Mouse (Mus musculus): ENCODE measurements at regions not wholly inside any gene's neighbourhood (a gene's known extent, or its start where the extent isn't known, plus 50 kb on each side); places are given as distances from the start of the nearest gene placed in this dataset.
A peak's percentile ranks its signal among the peaks of the same experiment; 100 is the strongest.

DNA sequence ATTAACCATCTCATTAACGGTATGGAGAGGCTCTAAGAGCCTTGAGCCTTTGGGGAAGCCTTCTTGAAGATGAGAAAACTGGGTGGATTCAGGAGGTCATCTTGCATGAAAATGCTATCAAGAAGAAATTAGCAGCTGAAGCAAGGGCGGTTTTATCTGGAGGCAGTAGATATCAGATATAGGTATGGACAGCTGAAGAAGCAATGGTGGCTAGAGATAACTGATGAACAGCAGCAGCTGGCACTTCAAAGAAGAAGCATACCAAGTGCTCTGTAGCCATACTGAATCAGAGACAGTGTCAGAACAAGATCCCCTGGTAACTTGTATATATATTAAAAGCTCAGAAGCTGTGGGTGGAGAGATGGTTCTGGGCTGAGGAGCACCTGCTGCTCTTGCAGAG, 73.2 kb downstream of the P2ry1 start:
- no peak overlapping the region for H3K4me2 ChIP-seq (ENCODE audit: low read depth, low read length)

GRCm38 (mm10) chr3:61089931-61090330, 87.3 kb downstream of the P2ry1 start:
- no peak for DNase-seq
- H3K9me3 ChIP-seq (ENCODE audit: low read length): no peaks in the 10 kb centered on the region
- no peak overlapping the region for H3K4me2 ChIP-seq (ENCODE audit: low read depth, low read length)
- H3K27ac ChIP-seq (ENCODE audit: low read depth): no peak overlapping the region
- H3K4me1 ChIP-seq (ENCODE audit: insufficient read depth): no peaks in the 10 kb centered on the region
- no peaks in the 10 kb centered on the region for H3K36me3 ChIP-seq (replicated peaks; ENCODE audit: insufficient read depth, low read length)
- H3K4me3 ChIP-seq (ENCODE audit: low read depth, low read length): no peak overlapping the region
- TF ChIP-seq EP300 (IDR thresholded peaks at IDR 0.05; ENCODE audit: low read depth): no peak
- TF ChIP-seq CTCF (IDR thresholded peaks at IDR 0.05; ENCODE audit: low read depth): no peak
- H3K9ac ChIP-seq (replicated peaks): no peak overlapping the region
- WGBS (ENCODE audit: insufficient replicate concordance): 80% methylated on average over 1 of the region's 1 CpGs
- no peak for ATAC-seq
- H3K27me3 ChIP-seq (ENCODE audit: insufficient read depth, low read length): no peaks in the 10 kb centered on the region

More for the DNA sequence above, 73.2 kb downstream of the P2ry1 start:
- Histone ChIP-seq H3K27me3 (ENCODE audit: insufficient read depth, low read length) (no peaks in the 10 kb centered on the region), H3K4me3 (ENCODE audit: low read depth, low read length) (no peak overlapping the region), H3K27ac (ENCODE audit: low read depth) (no peak overlapping the region), H3K9me3 (ENCODE audit: low read length) (no peaks in the 10 kb centered on the region), H3K36me3 (replicated peaks; ENCODE audit: insufficient read depth, low read length) (no peaks in the 10 kb centered on the region), H3K9ac (replicated peaks) (no peak overlapping the region), H3K4me1 (ENCODE audit: insufficient read depth) (no peaks in the 10 kb centered on the region)
- WGBS (ENCODE audit: insufficient replicate concordance): 43% methylated on average over 2 of the region's 2 CpGs
- ATAC-seq (no peak; the same call in 1 of the 2 replicates), DNase-seq (no peak)
- TF ChIP-seq CTCF (IDR thresholded peaks at IDR 0.05; ENCODE audit: low read depth) (no peak), EP300 (IDR thresholded peaks at IDR 0.05; ENCODE audit: low read depth) (peak; percentile 81)

DNA sequence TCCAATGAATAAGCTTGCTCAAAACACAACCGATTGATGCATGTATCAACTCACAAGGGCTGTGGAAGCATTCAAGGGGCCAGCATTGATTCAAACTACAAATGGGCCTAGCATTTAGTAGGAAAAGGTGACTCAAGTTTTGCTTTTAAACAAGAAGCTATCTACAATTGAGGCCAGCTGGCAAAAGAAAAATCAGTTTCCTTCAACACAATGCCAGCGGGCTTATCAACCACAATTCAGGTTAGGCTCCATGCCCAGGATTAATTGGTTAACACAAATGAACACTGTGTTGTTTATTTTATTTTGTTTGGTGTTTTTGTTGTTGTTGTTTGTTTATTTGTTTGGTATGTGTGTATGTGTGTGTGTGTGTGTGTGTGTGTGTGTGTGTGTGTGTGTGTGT, 89.4 kb downstream of the P2ry1 start:
- 79% methylated on average over 2 of the region's 2 CpGs for WGBS (ENCODE audit: insufficient replicate concordance)
- TF ChIP-seq CTCF (IDR thresholded peaks at IDR 0.05; ENCODE audit: low read depth) (no peak), EP300 (IDR thresholded peaks at IDR 0.05; ENCODE audit: low read depth) (no peak)

DNA sequence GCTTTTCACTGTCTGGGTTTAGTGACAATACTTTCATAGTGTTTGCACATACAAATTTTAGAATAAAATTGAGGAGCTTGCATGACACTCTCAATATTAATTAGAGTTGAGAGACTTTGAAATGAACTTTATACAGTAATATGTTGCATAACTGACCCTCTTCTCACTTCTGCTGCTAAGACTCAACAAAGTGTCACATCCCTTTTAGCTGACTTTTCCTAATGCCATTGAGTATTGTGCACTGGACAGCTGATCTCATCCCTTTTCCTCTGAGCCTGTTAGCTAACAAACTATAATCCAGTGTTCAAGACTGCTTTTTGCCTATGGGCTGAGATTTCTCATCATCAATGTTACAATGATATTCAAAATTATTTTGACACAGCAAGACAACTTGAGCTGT, 113.8 kb downstream of the P2ry1 start:
- ATAC-seq (no peak), DNase-seq (no peak)
- no peaks in the 10 kb centered on the region for H3K36me3 ChIP-seq (replicated peaks; ENCODE audit: insufficient read depth, low read length)
- no peaks in the 10 kb centered on the region for H3K9me3 ChIP-seq (ENCODE audit: low read length)
- H3K27ac ChIP-seq (ENCODE audit: low read depth): no peak overlapping the region
- H3K27me3 ChIP-seq (ENCODE audit: insufficient read depth, low read length): no peaks in the 10 kb centered on the region
- H3K4me2 ChIP-seq (ENCODE audit: low read depth, low read length): no peak overlapping the region
- H3K4me1 ChIP-seq (ENCODE audit: insufficient read depth): no peaks in the 10 kb centered on the region
- H3K9ac ChIP-seq (replicated peaks): no peak overlapping the region
- TF ChIP-seq CTCF (IDR thresholded peaks at IDR 0.05; ENCODE audit: low read depth): no peak
- TF ChIP-seq EP300 (IDR thresholded peaks at IDR 0.05; ENCODE audit: low read depth): no peak
- no peak overlapping the region for H3K4me3 ChIP-seq (ENCODE audit: low read depth, low read length)

More for the DNA sequence above, 89.4 kb downstream of the P2ry1 start:
- Histone ChIP-seq H3K27me3 (ENCODE audit: insufficient read depth, low read length) (no peaks in the 10 kb centered on the region), H3K27ac (ENCODE audit: low read depth) (no peak overlapping the region), H3K4me3 (ENCODE audit: low read depth, low read length) (no peak overlapping the region), H3K9me3 (ENCODE audit: low read length) (no peaks in the 10 kb centered on the region), H3K4me1 (ENCODE audit: insufficient read depth) (no peaks in the 10 kb centered on the region), H3K9ac (replicated peaks) (no peak overlapping the region), H3K36me3 (replicated peaks; ENCODE audit: insufficient read depth, low read length) (no peaks in the 10 kb centered on the region), H3K4me2 (ENCODE audit: low read depth, low read length) (no peak overlapping the region)
- DNase-seq: no peak
- no peak for ATAC-seq

- Histone ChIP-seq H3K9me3 (ENCODE audit: low read length) (no peaks in the 10 kb centered on the region), H3K27me3 (ENCODE audit: insufficient read depth, low read length) (no peaks in the 10 kb centered on the region), H3K4me3 (ENCODE audit: low read depth, low read length) (no peak overlapping the region), H3K4me1 (ENCODE audit: insufficient read depth) (no peaks in the 10 kb centered on the region), H3K9ac (replicated peaks) (no peak overlapping the region), H3K27ac (ENCODE audit: low read depth) (no peak overlapping the region), H3K4me2 (ENCODE audit: low read depth, low read length) (no peak overlapping the region), H3K36me3 (replicated peaks; ENCODE audit: insufficient read depth, low read length) (no peaks in the 10 kb centered on the region)
- TF ChIP-seq EP300 (IDR thresholded peaks at IDR 0.05; ENCODE audit: low read depth): no peak
- no peak for TF ChIP-seq CTCF (IDR thresholded peaks at IDR 0.05; ENCODE audit: low read depth)
- DNase-seq (no peak), ATAC-seq (no peak)
- 38% methylated on average over 1 of the region's 1 CpGs for WGBS (ENCODE audit: insufficient replicate concordance)
Measured at GRCm38 (mm10) chr3:61133096-61133495, 130.5 kb downstream of the P2ry1 start.

- TF ChIP-seq CTCF (IDR thresholded peaks at IDR 0.05; ENCODE audit: low read depth): no peak
- no peak for TF ChIP-seq EP300 (IDR thresholded peaks at IDR 0.05; ENCODE audit: low read depth)
- Histone ChIP-seq H3K4me1 (ENCODE audit: insufficient read depth) (no peaks in the 10 kb centered on the region), H3K27me3 (ENCODE audit: insufficient read depth, low read length) (no peaks in the 10 kb centered on the region), H3K27ac (ENCODE audit: low read depth) (no peak overlapping the region), H3K9me3 (ENCODE audit: low read length) (no peaks in the 10 kb centered on the region), H3K9ac (replicated peaks) (no peak overlapping the region), H3K36me3 (replicated peaks; ENCODE audit: insufficient read depth, low read length) (no peaks in the 10 kb centered on the region), H3K4me2 (ENCODE audit: low read depth, low read length) (no peak overlapping the region), H3K4me3 (ENCODE audit: low read depth, low read length) (no peak overlapping the region)
- WGBS (ENCODE audit: insufficient replicate concordance): 43% methylated on average over 2 of the region's 2 CpGs
- no peak for ATAC-seq
- no peak for DNase-seq
Measured at GRCm38 (mm10) chr3:61154087-61154486, 151.5 kb downstream of the P2ry1 start.

DNA sequence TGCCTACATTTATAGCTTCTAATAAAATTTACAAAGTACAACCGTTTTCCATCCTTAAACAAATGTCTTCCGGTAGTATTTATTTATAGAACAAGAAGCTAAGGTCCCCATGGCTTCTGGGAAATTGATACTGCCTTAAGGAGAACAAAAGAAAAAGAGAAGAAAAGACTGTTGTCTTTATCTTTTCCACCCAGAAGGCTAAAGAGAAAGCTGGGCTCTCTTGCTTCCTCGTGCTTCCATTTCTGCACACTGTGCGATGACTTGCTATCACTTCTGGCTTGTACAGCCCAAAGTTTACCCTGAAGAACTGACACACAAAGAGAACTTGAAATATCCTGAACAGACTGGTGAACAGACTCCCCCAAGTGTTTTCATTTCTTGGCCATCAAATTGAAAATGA, 157.2 kb downstream of the P2ry1 start:
- Histone ChIP-seq H3K36me3 (replicated peaks; ENCODE audit: insufficient read depth, low read length) (no peaks in the 10 kb centered on the region), H3K4me3 (ENCODE audit: low read depth, low read length) (no peak overlapping the region), H3K4me2 (ENCODE audit: low read depth, low read length) (no peak overlapping the region), H3K27me3 (ENCODE audit: insufficient read depth, low read length) (no peaks in the 10 kb centered on the region), H3K27ac (ENCODE audit: low read depth) (no peak overlapping the region), H3K9ac (replicated peaks) (no peak overlapping the region), H3K4me1 (ENCODE audit: insufficient read depth) (no peaks in the 10 kb centered on the region), H3K9me3 (ENCODE audit: low read length) (no peaks in the 10 kb centered on the region)
- 33% methylated on average over 4 of the region's 4 CpGs for WGBS (ENCODE audit: insufficient replicate concordance)
- DNase-seq: no peak
- peak; percentile 77; the same call in 1 of the 2 replicates for TF ChIP-seq EP300 (IDR thresholded peaks at IDR 0.05; ENCODE audit: low read depth)
- no peak for TF ChIP-seq CTCF (IDR thresholded peaks at IDR 0.05; ENCODE audit: low read depth)
- peak; percentile 60 for ATAC-seq

Measured in liver, postnatal 0 days (tissue).